Mouse (Mus musculus): ENCODE results near the gene Traf4. TPM values are rescaled to one million over a fixed set of nuclear protein-coding genes. Genes with fewer than 3 reads are reported as not detected.
"Not testable (repeated sequence)": the region's sequence is repeated elsewhere in the genome, so short reads cannot be mapped to it uniquely, and the experiment has no call there.

Gene Traf4
- polyA plus RNA-seq, 1 experiment from 2014 or later = 115 TPM

GRCm38 (mm10) chr11:78194411-78195100 is 29.2 kb upstream of the Traf4 start:
- H3K27me3 ChIP-seq = no peaks in the 10 kb centered on the region
- 0 out of 2 replicates have a peak, but pooled peaks have one; percentile 40 for ATAC-seq (ENCODE audit: insufficient number of reproducible peaks, insufficient read depth, low FRiP score, low TSS enrichment, low read depth)
- peaks cover 37% of the 10 kb centered on the region for H3K36me3 ChIP-seq
- peak overlapping the region; percentile 46 for H3K4me3 ChIP-seq (replicated peaks)
- H3K4me1 ChIP-seq (replicated peaks) = peaks cover 20% of the 10 kb centered on the region
- peak overlapping the region; percentile 18; the same call in 1 of the 2 replicates for H3K9ac ChIP-seq (replicated peaks)
- H3K27ac ChIP-seq = peak overlapping the region; percentile 53
- WGBS = 4% methylated on average over 30 of the region's 30 CpGs
- peak overlapping the region; percentile 57 for H3K4me2 ChIP-seq
- no peaks in the 10 kb centered on the region for H3K9me3 ChIP-seq

- peak within 1 kb of the TSS; percentile 57 for H3K4me2 ChIP-seq
- no peaks in the 10 kb centered on the region for H3K27me3 ChIP-seq
- peak within 1 kb of the TSS; percentile 53; the same call in 1 of the 2 replicates for H3K27ac ChIP-seq
- H3K9me3 ChIP-seq = no peaks in the 10 kb centered on the region
- peaks cover 37% of the 10 kb centered on the region for H3K36me3 ChIP-seq
- peaks cover 20% of the 10 kb centered on the region for H3K4me1 ChIP-seq (replicated peaks)
- peak within 1 kb of the TSS; percentile 46 for H3K4me3 ChIP-seq (replicated peaks)
- WGBS = 89% methylated on average over 1 of the region's 1 CpGs
- H3K9ac ChIP-seq (replicated peaks) = 0 out of 2 replicates have a peak within 1 kb of the TSS, but pooled peaks have one; percentile 18
- no peak for ATAC-seq (ENCODE audit: insufficient number of reproducible peaks, insufficient read depth, low FRiP score, low TSS enrichment, low read depth)
These were observed 27.7 kb upstream of the Traf4 start, which contains the start of gene Proca1 for GRCm38 (mm10) chr11:78193113-78193512. Gene Proca1, plus strand, starts transcription at chr11:78193392.

GRCm38 (mm10) chr11:78190041-78190440 is 24.7 kb upstream of the Traf4 start:
- Histone ChIP-seq H3K27ac (peak overlapping the region; percentile 100), H3K27me3 (no peaks in the 10 kb centered on the region), H3K4me2 (peak overlapping the region; percentile 63), H3K36me3 (peaks cover 37% of the 10 kb centered on the region), H3K4me1 (replicated peaks) (peaks cover 20% of the 10 kb centered on the region), H3K9ac (replicated peaks) (peak overlapping the region; percentile 96; the same call in 1 of the 2 replicates), H3K4me3 (replicated peaks) (peak overlapping the region; percentile 83), H3K9me3 (no peaks in the 10 kb centered on the region)
- ATAC-seq (ENCODE audit: insufficient number of reproducible peaks, insufficient read depth, low FRiP score, low TSS enrichment, low read depth) = no peak
- 51% methylated on average over 6 of the region's 6 CpGs for WGBS

GRCm38 (mm10) chr11:78189234-78190040 is 24.0 kb upstream of the Traf4 start:
- Histone ChIP-seq H3K27ac (peak overlapping the region; percentile 100), H3K4me3 (replicated peaks) (peak overlapping the region; percentile 83), H3K27me3 (no peaks in the 10 kb centered on the region), H3K9ac (replicated peaks) (peak overlapping the region; percentile 96), H3K9me3 (no peaks in the 10 kb centered on the region), H3K4me1 (replicated peaks) (peaks cover 14% of the 10 kb centered on the region), H3K36me3 (peaks cover 37% of the 10 kb centered on the region), H3K4me2 (peak overlapping the region; percentile 63)
- ATAC-seq (ENCODE audit: insufficient number of reproducible peaks, insufficient read depth, low FRiP score, low TSS enrichment, low read depth) = peak; percentile 56
- under 1% methylated on average over 42 of the region's 42 CpGs for WGBS

GRCm38 (mm10) chr11:78188331-78189233 is 23.2 kb upstream of the Traf4 start, which contains the start of gene Rab34:
Gene Rab34, plus strand, starts transcription at chr11:78188430.
- Histone ChIP-seq H3K27me3 (no peaks in the 10 kb centered on the region), H3K4me2 (peak within 1 kb of the TSS; percentile 63), H3K9me3 (no peaks in the 10 kb centered on the region), H3K27ac (peak within 1 kb of the TSS; percentile 100), H3K4me3 (replicated peaks) (peak within 1 kb of the TSS; percentile 83), H3K9ac (replicated peaks) (peak within 1 kb of the TSS; percentile 96), H3K36me3 (peaks cover 33% of the 10 kb centered on the region), H3K4me1 (replicated peaks) (peaks cover 14% of the 10 kb centered on the region)
- under 1% methylated on average over 79 of the region's 80 CpGs for WGBS
- ATAC-seq (ENCODE audit: insufficient number of reproducible peaks, insufficient read depth, low FRiP score, low TSS enrichment, low read depth) = peak; percentile 90

- H3K36me3 ChIP-seq = peaks cover 26% of the 10 kb centered on the region
- ATAC-seq (ENCODE audit: insufficient number of reproducible peaks, insufficient read depth, low FRiP score, low TSS enrichment, low read depth); H3K4me3 ChIP-seq (replicated peaks); H3K27me3 ChIP-seq; H3K27ac ChIP-seq; H3K9me3 ChIP-seq; H3K4me2 ChIP-seq; H3K9ac ChIP-seq (replicated peaks): not testable (repeated sequence)
- WGBS = 96% methylated on average over 6 of the region's 6 CpGs
- H3K4me1 ChIP-seq (replicated peaks) = peaks cover 35% of the 10 kb centered on the region
These were observed 19.3 kb upstream of the Traf4 start for GRCm38 (mm10) chr11:78184702-78185101.

GRCm38 (mm10) chr11:78183884-78184514 is 18.6 kb upstream of the Traf4 start:
- Histone ChIP-seq H3K27ac (peak overlapping the region; percentile 69; the same call in 1 of the 2 replicates), H3K9me3 (no peaks in the 10 kb centered on the region), H3K4me2 (peak overlapping the region; percentile 48), H3K36me3 (peaks cover 30% of the 10 kb centered on the region), H3K4me3 (replicated peaks) (peak overlapping the region; percentile 88), H3K4me1 (replicated peaks) (peaks cover 40% of the 10 kb centered on the region), H3K9ac (replicated peaks) (no peak overlapping the region), H3K27me3 (no peaks in the 10 kb centered on the region)
- ATAC-seq (ENCODE audit: insufficient number of reproducible peaks, insufficient read depth, low FRiP score, low TSS enrichment, low read depth) = no peak
- WGBS = 57% methylated on average over 10 of the region's 10 CpGs

- peak within 1 kb of the TSS; percentile 72 for H3K4me2 ChIP-seq
- no peaks in the 10 kb centered on the region for H3K27me3 ChIP-seq
- H3K9me3 ChIP-seq = no peaks in the 10 kb centered on the region
- peak within 1 kb of the TSS; percentile 92 for H3K9ac ChIP-seq (replicated peaks)
- peaks cover 43% of the 10 kb centered on the region for H3K4me1 ChIP-seq (replicated peaks)
- H3K36me3 ChIP-seq = peaks cover 30% of the 10 kb centered on the region
- under 1% methylated on average over 38 of the region's 38 CpGs for WGBS
- peak within 1 kb of the TSS; percentile 92 for H3K27ac ChIP-seq
- H3K4me3 ChIP-seq (replicated peaks) = peak within 1 kb of the TSS; percentile 88
- peak; percentile 75 for ATAC-seq (ENCODE audit: insufficient number of reproducible peaks, insufficient read depth, low FRiP score, low TSS enrichment, low read depth)
These were observed 17.8 kb upstream of the Traf4 start, which contains the start of gene Rpl23a for GRCm38 (mm10) chr11:78182961-78183844. Gene Rpl23a, minus strand, starts transcription at chr11:78183584.

GRCm38 (mm10) chr11:78182450-78182849 is 17.1 kb upstream of the Traf4 start:
- no peaks in the 10 kb centered on the region for H3K27me3 ChIP-seq
- no peaks in the 10 kb centered on the region for H3K9me3 ChIP-seq
- H3K27ac ChIP-seq = no peak overlapping the region; the same call in 1 of the 2 replicates
- H3K36me3 ChIP-seq = peaks cover 30% of the 10 kb centered on the region
- H3K4me3 ChIP-seq (replicated peaks) = peak overlapping the region; percentile 88
- H3K9ac ChIP-seq (replicated peaks) = peak overlapping the region; percentile 92
- peak overlapping the region; percentile 72 for H3K4me2 ChIP-seq
- WGBS = 5% methylated on average over 7 of the region's 7 CpGs
- ATAC-seq (ENCODE audit: insufficient number of reproducible peaks, insufficient read depth, low FRiP score, low TSS enrichment, low read depth) = no peak
- peaks cover 46% of the 10 kb centered on the region for H3K4me1 ChIP-seq (replicated peaks)
